Mouse (Mus musculus): ENCODE data around the gene Chchd5.

DNA sequence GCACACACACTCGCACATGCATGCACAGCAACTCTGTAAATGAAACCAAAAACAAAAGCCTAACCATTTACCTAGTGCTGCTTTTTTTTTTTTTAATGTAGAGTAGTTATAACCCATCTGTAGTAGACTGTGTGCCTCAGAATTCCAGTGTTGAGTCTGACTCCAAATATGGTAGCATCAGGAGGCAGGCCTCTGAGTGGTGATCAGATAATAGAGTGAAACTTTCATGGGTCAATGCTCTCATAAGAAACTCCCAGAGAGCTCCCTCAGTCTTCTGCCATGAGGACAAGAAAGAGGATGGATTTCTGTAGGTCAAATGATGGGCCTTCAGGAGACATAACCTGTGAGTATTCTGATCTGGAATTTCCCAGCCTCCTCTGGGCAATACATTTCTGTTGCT lies 52.9 kb downstream of the Chchd5 start:
- TF ChIP-seq EP300 (IDR thresholded peaks at IDR 0.05; ENCODE audit: low read depth) (no peak), CTCF (IDR thresholded peaks at IDR 0.05; ENCODE audit: low read depth) (no peak)

All from liver, embryonic 14.5 days (tissue).